Mouse (Mus musculus) heart, adult 2 months (tissue): ENCODE data around the gene Plppr3.

ENCODE experiments used
- CTCF ChIP-seq: fragments of 200-600 bp; IDR thresholded peaks from 2 replicates; pipeline ENCODE4 v1.8.1; 2022; ENCODE audit warnings: antibody characterized with exemption, mild to moderate bottlenecking, moderate library complexity
- EP300 ChIP-seq: fragments of 200-500 bp; IDR thresholded peaks from 2 replicates; pipeline ENCODE4 v1.6.1; 2011; ENCODE audit warnings: low read depth, low read length, control low read depth; ENCODE audit not compliant: insufficient read depth
- POLR2A ChIP-seq: fragments of 200-500 bp; IDR thresholded peaks from 2 replicates; pipeline ENCODE4 v1.6.1; 2011; ENCODE audit warnings: mild to moderate bottlenecking, low read depth, low read length, control low read depth; ENCODE audit not compliant: insufficient read depth

GRCm38 (mm10) chr10:79889386-79889785, 15.0 kb upstream of the Plppr3 start:
- TF ChIP-seq CTCF (no peak), POLR2A (no peak), EP300 (no peak)
